In the genomic region with DNA sequence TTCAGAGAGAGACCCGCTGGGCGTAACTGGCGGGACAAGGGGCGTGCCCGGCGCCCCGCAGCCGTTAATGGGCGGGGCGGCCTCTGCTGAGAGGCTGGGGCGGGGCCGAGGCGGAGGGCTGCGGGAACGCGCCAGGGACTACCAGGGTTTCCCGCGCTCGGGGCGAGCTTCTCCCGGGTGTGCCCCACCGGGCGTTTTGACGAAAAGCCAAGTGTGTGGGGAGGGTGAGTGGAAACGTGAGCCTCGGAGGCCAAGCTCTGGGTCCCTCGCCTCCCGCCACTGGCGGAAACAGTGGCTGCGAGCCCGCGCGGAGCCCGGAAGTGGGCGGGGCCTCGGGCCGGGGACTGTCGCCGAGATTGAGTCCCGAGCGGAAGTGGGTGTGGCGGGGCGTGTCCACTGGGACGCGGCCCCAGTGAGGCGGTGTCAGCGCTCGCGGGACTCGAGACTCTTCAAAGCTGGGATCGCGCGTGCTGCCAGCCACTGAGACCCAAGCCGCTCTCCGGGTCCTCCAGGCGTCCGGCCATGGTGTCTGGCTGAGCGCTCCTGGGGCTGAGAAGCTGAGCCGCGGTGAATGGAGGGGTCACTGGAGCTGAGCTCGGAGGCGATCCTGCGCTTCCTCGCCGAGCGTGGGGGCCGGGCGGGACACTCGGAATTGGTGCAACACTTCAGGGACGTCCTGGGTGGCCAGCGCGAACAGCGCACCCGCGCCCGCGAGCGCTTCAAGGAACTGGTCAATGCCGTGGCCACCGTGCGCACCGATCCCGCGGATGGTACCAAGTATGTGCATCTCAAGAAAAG, we compare ENCODE assay signal across 8 mouse cellular contexts. TPM values are rescaled to one million over a fixed set of nuclear protein-coding genes. Genes with fewer than 3 reads are reported as not detected.
A peak's percentile ranks its signal among the peaks of the same experiment; 100 is the strongest.
DNase-seq lines count a peak whose midpoint lies in the region; ATAC-seq and TF ChIP-seq lines count a peak whose summit lies in the region.

A gene (minus strand): TSS at position 375 of the 798 bp plus-strand sequence.
A gene (plus strand): TSS at position 481 of the 798 bp plus-strand sequence.

- TF ChIP-seq CTCF in G1E (IDR thresholded peaks at IDR 0.05; ENCODE audit: low read depth, low read length) = no peak
- no peak for TF ChIP-seq CTCF in cerebellum, adult 2 months (IDR thresholded peaks at IDR 0.05; ENCODE audit: borderline replicate concordance, insufficient read depth, low read depth, low read length)
- TF ChIP-seq CTCF in forebrain, postnatal 0 days (IDR thresholded peaks at IDR 0.05; ENCODE audit: low read depth) = no peak
- TF ChIP-seq CTCF in testis, adult 2 months (IDR thresholded peaks at IDR 0.05; ENCODE audit: control insufficient read depth, insufficient read depth, insufficient replicate concordance, low read depth, low read length) = no peak

- no peaks in the 10 kb centered on the region for H3K27me3 ChIP-seq in G1E (ENCODE audit: insufficient read depth, low read length)
- H3K27me3 ChIP-seq in cerebellum, adult 2 months (ENCODE audit: control insufficient read depth, insufficient read depth, low read length) = no peaks in the 10 kb centered on the region
- H3K27me3 ChIP-seq in forebrain, postnatal 0 days (ENCODE audit: insufficient read depth, low read length) = no peaks in the 10 kb centered on the region
- H3K27me3 ChIP-seq in neural tube, embryonic 14.5 days (ENCODE audit: control insufficient read depth, insufficient read depth, low read length) = peaks cover 2% of the 10 kb centered on the region; the same call in 1 of the 2 replicates
- no peaks in the 10 kb centered on the region for H3K27me3 ChIP-seq in testis, adult 2 months (ENCODE audit: control insufficient read depth, insufficient read depth, low read length)

- peak; percentile 81; the same call in 1 of the 2 replicates for TF ChIP-seq POLR2A in cerebellum, adult 2 months (IDR thresholded peaks at IDR 0.05; ENCODE audit: borderline replicate concordance, insufficient read depth, low read length)
- peak; percentile 90 for TF ChIP-seq POLR2A in testis, adult 2 months (IDR thresholded peaks at IDR 0.05; ENCODE audit: control insufficient read depth, low read depth, low read length)

- peak within 1 kb of the TSS; percentile 74 for H3K4me3 ChIP-seq in G1E (ENCODE audit: low read depth, low read length)
- peak within 1 kb of the TSS; percentile 76 for H3K4me3 ChIP-seq in cerebellum, adult 2 months (replicated peaks; ENCODE audit: insufficient read depth, low read depth, low read length)
- H3K4me3 ChIP-seq in forebrain, postnatal 0 days (ENCODE audit: low read depth, low read length) = peak within 1 kb of the TSS; percentile 91
- H3K4me3 ChIP-seq in neural tube, embryonic 14.5 days (ENCODE audit: low read depth, low read length) = peak within 1 kb of the TSS; percentile 94
- H3K4me3 ChIP-seq in testis, adult 2 months (ENCODE audit: control insufficient read depth, low read depth, low read length) = peak within 1 kb of the TSS; percentile 97

- H3K27ac ChIP-seq in cerebellum, adult 2 months (ENCODE audit: insufficient read depth, low read length) = peak within 1 kb of the TSS; percentile 58; the same call in 1 of the 2 replicates
- peak within 1 kb of the TSS; percentile 92 for H3K27ac ChIP-seq in forebrain, postnatal 0 days (ENCODE audit: low read depth, low read length)
- H3K27ac ChIP-seq in neural tube, embryonic 14.5 days (ENCODE audit: low read depth, low read length) = peak within 1 kb of the TSS; percentile 95
- H3K27ac ChIP-seq in testis, adult 2 months (ENCODE audit: control insufficient read depth, insufficient read depth, low read depth, low read length) = peak within 1 kb of the TSS; percentile 99

- peak within 1 kb of the TSS; percentile 90 for H3K9ac ChIP-seq in forebrain, postnatal 0 days
- peak within 1 kb of the TSS; percentile 67 for H3K9ac ChIP-seq in neural tube, embryonic 14.5 days (replicated peaks; ENCODE audit: low read depth, low read length)

- under 1% methylated on average over 84 of the region's 84 CpGs for WGBS in cerebellum, adult 2 months
- WGBS in forebrain, postnatal 0 days = under 1% methylated on average over 84 of the region's 84 CpGs
- WGBS in neural tube, embryonic 14.5 days = under 1% methylated on average over 77 of the region's 84 CpGs

- ATAC-seq in G1E (ENCODE audit: extremely low read depth, insufficient number of reproducible peaks, low FRiP score, poor library complexity, severe bottlenecking) = peak; percentile 78
- ATAC-seq in forebrain, postnatal 0 days = peak; percentile 98
- ATAC-seq in neural tube, embryonic 14.5 days (ENCODE audit: low read depth) = peak; percentile 98

- peak within 1 kb of the TSS; percentile 92 for H3K4me2 ChIP-seq in forebrain, postnatal 0 days (ENCODE audit: low read depth)
- peak within 1 kb of the TSS; percentile 99 for H3K4me2 ChIP-seq in neural tube, embryonic 14.5 days (ENCODE audit: low read depth, low read length)

- H3K4me1 ChIP-seq in G1E (ENCODE audit: insufficient read depth, low read depth, low read length) = peaks cover 11% of the 10 kb centered on the region
- H3K4me1 ChIP-seq in cerebellum, adult 2 months (ENCODE audit: control insufficient read depth, insufficient read depth, low read length) = 0 out of 2 replicates have a peak, but pooled peaks cover 3% of the 10 kb centered on the region
- H3K4me1 ChIP-seq in forebrain, postnatal 0 days (ENCODE audit: insufficient read depth) = peaks cover 20% of the 10 kb centered on the region
- H3K4me1 ChIP-seq in neural tube, embryonic 14.5 days (ENCODE audit: control insufficient read depth, insufficient read depth, low read length) = peaks cover 14% of the 10 kb centered on the region
- H3K4me1 ChIP-seq in testis, adult 2 months (ENCODE audit: control insufficient read depth, insufficient read depth, low read length) = peaks cover 6% of the 10 kb centered on the region

- H3K9me3 ChIP-seq in G1E (replicated peaks) = 0 out of 2 replicates have a peak, but pooled peaks cover 3% of the 10 kb centered on the region
- no peaks in the 10 kb centered on the region for H3K9me3 ChIP-seq in forebrain, postnatal 0 days (ENCODE audit: low read length)
- no peaks in the 10 kb centered on the region for H3K9me3 ChIP-seq in neural tube, embryonic 14.5 days (ENCODE audit: control insufficient read depth, low read length)

- H3K36me3 ChIP-seq in G1E (replicated peaks) = peaks cover 8% of the 10 kb centered on the region
- H3K36me3 ChIP-seq in forebrain, postnatal 0 days (ENCODE audit: insufficient read depth) = no peaks in the 10 kb centered on the region
- no peaks in the 10 kb centered on the region for H3K36me3 ChIP-seq in neural tube, embryonic 14.5 days (ENCODE audit: control insufficient read depth, insufficient read depth, low read length)
- H3K36me3 ChIP-seq in testis, adult 2 months (ENCODE audit: control insufficient read depth, insufficient read depth, low read length) = no peaks in the 10 kb centered on the region

- peak; percentile 68 for DNase-seq in G1E (ENCODE audit: low spot score)
- peak; percentile 97 to 98 for DNase-seq in cerebellum, adult 2 months
- DNase-seq in forebrain, postnatal 0 days = peak; percentile 96
- peak; percentile 98 to 100 for DNase-seq in heart, postnatal 36 days
- DNase-seq in layer of hippocampus, adult 18-20 months (ENCODE audit: low spot score in 2 of 2) = peak; percentile 93 to 97
- peak; percentile 98 to 99 for DNase-seq in lung, adult 18-20 months

- intact Hi-C loops in heart, postnatal 36 days (cut with DNase I) = loop anchor here (2.0 to 10.0 kb wide), 3 partner anchors 45 to 503 kb away; no protein-coding TSS in a partner anchor

RNA-seq across cellular contexts. Expression of the first gene that starts in this region (rescaled TPM):
- 9.5 and 13.9 TPM in 2 replicates for total RNA-seq in G1E (2014; fragmentation: Nextera tagmentation)
- total RNA-seq in G1E (2017) = 11.8 and 14.4 TPM in 2 replicates
- 0.75 and 1.1 TPM in 2 replicates for polyA plus RNA-seq in G1E (2012)
- 8.5 and 8.6 TPM in 2 replicates for polyA plus RNA-seq in cerebellum, adult 2 months (2012; rRNA removed)
- total RNA-seq in forebrain, postnatal 0 days (2014; rRNA removed) = 9.8 and 13.4 TPM in 2 replicates
- polyA plus RNA-seq in forebrain, postnatal 0 days (2015; fragmentation: Nextera tagmentation; extraction: Ambion mirVana) = 13.1 and 13.6 TPM in 2 replicates
- total RNA-seq in heart, postnatal 36 days (2021) = 10 to 100 TPM; 15.2 to 17.0 TPM
- total RNA-seq in layer of hippocampus, adult 18-20 months (2021) = 1 to 10 TPM; 7.3 to 8.5 TPM
- polyA plus RNA-seq in neural tube, embryonic 14.5 days (2014; fragmentation: Nextera tagmentation; extraction: Ambion mirVana) = 12.8 and 17.1 TPM in 2 replicates
- polyA plus RNA-seq in testis, adult 2 months (2012; rRNA removed) = 45.5 and 52.0 TPM in 2 replicates

RNA-seq across cellular contexts. Expression of the second gene that starts in this region (rescaled TPM):
- total RNA-seq in G1E (2014; fragmentation: Nextera tagmentation) (1.5 and 1.8 TPM in 2 replicates), G1E (2017) (1.7 and 2.1 TPM in 2 replicates)
- polyA plus RNA-seq in G1E (2012) = 0.24 and 0.36 TPM in 2 replicates
- polyA plus RNA-seq in cerebellum, adult 2 months (2012; rRNA removed) = 5.8 and 6.0 TPM in 2 replicates
- total RNA-seq in forebrain, postnatal 0 days (2014; rRNA removed) = 29.6 and 33.3 TPM in 2 replicates
- polyA plus RNA-seq in forebrain, postnatal 0 days (2015; fragmentation: Nextera tagmentation; extraction: Ambion mirVana) = 9.3 and 13.4 TPM in 2 replicates
- 1 to 10 TPM; 1.6 TPM for total RNA-seq in heart, postnatal 36 days (2021)
- 1 to 10 TPM; 6.2 to 7.8 TPM for total RNA-seq in layer of hippocampus, adult 18-20 months (2021)
- polyA plus RNA-seq in neural tube, embryonic 14.5 days (2014; fragmentation: Nextera tagmentation; extraction: Ambion mirVana) = 16.6 and 20.4 TPM in 2 replicates
- 2.3 and 2.5 TPM in 2 replicates for polyA plus RNA-seq in testis, adult 2 months (2012; rRNA removed)

Comparison
In these comparisons a context has a peak if more than half of its experiments do, and no peak if none do; other contexts are left out.
1. Peak in every context shown above with its lines: DNase-seq, ATAC-seq, H3K4me3 ChIP-seq and H3K27ac ChIP-seq.